Mouse (Mus musculus): ENCODE measurements around the gene Herpud1. TPM values are rescaled to one million over a fixed set of nuclear protein-coding genes. Genes with fewer than 3 reads are reported as not detected.
"Not testable (repeated sequence)": the region's sequence is repeated elsewhere in the genome, so short reads cannot be mapped to it uniquely, and the experiment has no call there.

Herpud1 gene
- polyA plus RNA-seq, 1 experiment from 2014 or later: 52.0 TPM

GRCm38 (mm10) chr8:94395851-94396540 lies 9.8 kb downstream of the Herpud1 start:
- 89% methylated on average over 6 of the region's 6 CpGs for WGBS
- Histone ChIP-seq H3K4me3 (replicated peaks) (no peak overlapping the region), H3K4me2 (no peak overlapping the region), H3K36me3 (replicated peaks) (peaks cover 43% of the 10 kb centered on the region), H3K9ac (no peak overlapping the region), H3K4me1 (no peaks in the 10 kb centered on the region), H3K9me3 (no peaks in the 10 kb centered on the region), H3K27ac (no peak overlapping the region), H3K27me3 (no peaks in the 10 kb centered on the region)
- no peak for ATAC-seq (ENCODE audit: low FRiP score)

GRCm38 (mm10) chr8:94396964-94397657 lies 10.9 kb downstream of the Herpud1 start:
- WGBS: 70% methylated on average over 11 of the region's 11 CpGs
- Histone ChIP-seq H3K4me2 (no peak overlapping the region), H3K9me3 (no peaks in the 10 kb centered on the region), H3K27me3 (no peaks in the 10 kb centered on the region), H3K27ac (no peak overlapping the region), H3K36me3 (replicated peaks) (peaks cover 32% of the 10 kb centered on the region), H3K9ac (no peak overlapping the region), H3K4me3 (replicated peaks) (no peak overlapping the region), H3K4me1 (no peaks in the 10 kb centered on the region)
- no peak for ATAC-seq (ENCODE audit: low FRiP score)

GRCm38 (mm10) chr8:94398587-94398986 lies 12.3 kb downstream of the Herpud1 start:
- no peak overlapping the region for H3K4me3 ChIP-seq (replicated peaks)
- H3K27ac ChIP-seq: no peak overlapping the region
- no peak for ATAC-seq (ENCODE audit: low FRiP score)
- no peaks in the 10 kb centered on the region for H3K4me1 ChIP-seq
- H3K9ac ChIP-seq: no peak overlapping the region
- H3K36me3 ChIP-seq (replicated peaks): peaks cover 22% of the 10 kb centered on the region
- no peaks in the 10 kb centered on the region for H3K27me3 ChIP-seq
- H3K9me3 ChIP-seq: no peaks in the 10 kb centered on the region
- 86% methylated on average over 6 of the region's 6 CpGs for WGBS
- H3K4me2 ChIP-seq: no peak overlapping the region

GRCm38 (mm10) chr8:94399361-94399953 lies 13.2 kb downstream of the Herpud1 start:
- H3K36me3 ChIP-seq (replicated peaks): peaks cover 13% of the 10 kb centered on the region
- no peak overlapping the region for H3K4me3 ChIP-seq (replicated peaks)
- WGBS: 79% methylated on average over 3 of the region's 3 CpGs
- H3K4me2 ChIP-seq: no peak overlapping the region
- H3K9ac ChIP-seq: no peak overlapping the region
- H3K27me3 ChIP-seq: no peaks in the 10 kb centered on the region
- ATAC-seq (ENCODE audit: low FRiP score): no peak
- no peaks in the 10 kb centered on the region for H3K4me1 ChIP-seq
- H3K27ac ChIP-seq: no peak overlapping the region
- no peaks in the 10 kb centered on the region for H3K9me3 ChIP-seq

- H3K9me3 ChIP-seq; H3K4me3 ChIP-seq (replicated peaks); H3K36me3 ChIP-seq (replicated peaks); H3K9ac ChIP-seq; H3K4me1 ChIP-seq; H3K27me3 ChIP-seq; ATAC-seq (ENCODE audit: low FRiP score); H3K27ac ChIP-seq; H3K4me2 ChIP-seq: not testable (repeated sequence)
- 75% methylated on average over 2 of the region's 2 CpGs for WGBS
Measured at GRCm38 (mm10) chr8:94399957-94400356, 13.7 kb downstream of the Herpud1 start.

- Histone ChIP-seq H3K27ac (no peak overlapping the region), H3K9ac (no peak overlapping the region), H3K4me2 (no peak overlapping the region), H3K4me1 (no peaks in the 10 kb centered on the region), H3K36me3 (replicated peaks) (no peaks in the 10 kb centered on the region), H3K4me3 (replicated peaks) (no peak overlapping the region), H3K27me3 (no peaks in the 10 kb centered on the region), H3K9me3 (no peaks in the 10 kb centered on the region)
- ATAC-seq (ENCODE audit: low FRiP score): no peak
- WGBS: 62% methylated on average over 8 of the region's 8 CpGs
Measured at GRCm38 (mm10) chr8:94408443-94409080, 22.3 kb downstream of the Herpud1 start.

GRCm38 (mm10) chr8:94409523-94409922 lies 23.3 kb downstream of the Herpud1 start:
- WGBS: 89% methylated on average over 7 of the region's 7 CpGs
- no peak for ATAC-seq (ENCODE audit: low FRiP score)

GRCm38 (mm10) chr8:94412518-94412917 lies 26.3 kb downstream of the Herpud1 start:
- Histone ChIP-seq H3K9ac (no peak overlapping the region), H3K4me2 (no peak overlapping the region), H3K27ac (no peak overlapping the region), H3K4me1 (no peaks in the 10 kb centered on the region), H3K27me3 (no peaks in the 10 kb centered on the region), H3K36me3 (replicated peaks) (no peaks in the 10 kb centered on the region), H3K4me3 (replicated peaks) (no peak overlapping the region), H3K9me3 (no peaks in the 10 kb centered on the region)
- no peak for ATAC-seq (ENCODE audit: low FRiP score)
- WGBS: 89% methylated on average over 6 of the region's 6 CpGs

More at GRCm38 (mm10) chr8:94409523-94409922, 23.3 kb downstream of the Herpud1 start:
- no peaks in the 10 kb centered on the region for H3K4me1 ChIP-seq
- H3K27me3 ChIP-seq: no peaks in the 10 kb centered on the region
- no peak overlapping the region for H3K27ac ChIP-seq
- H3K4me3 ChIP-seq (replicated peaks): no peak overlapping the region
- no peaks in the 10 kb centered on the region for H3K9me3 ChIP-seq
- no peaks in the 10 kb centered on the region for H3K36me3 ChIP-seq (replicated peaks)
- no peak overlapping the region for H3K4me2 ChIP-seq
- no peak overlapping the region for H3K9ac ChIP-seq

- 90% methylated on average over 6 of the region's 6 CpGs for WGBS
- Histone ChIP-seq H3K9ac (no peak overlapping the region), H3K4me2 (no peak overlapping the region), H3K4me3 (replicated peaks) (no peak overlapping the region), H3K9me3 (no peaks in the 10 kb centered on the region), H3K4me1 (no peaks in the 10 kb centered on the region), H3K36me3 (replicated peaks) (no peaks in the 10 kb centered on the region), H3K27ac (no peak overlapping the region), H3K27me3 (no peaks in the 10 kb centered on the region)
- ATAC-seq (ENCODE audit: low FRiP score): no peak
Measured at GRCm38 (mm10) chr8:94413509-94413908, 27.3 kb downstream of the Herpud1 start.

GRCm38 (mm10) chr8:94415218-94415617 lies 29.0 kb downstream of the Herpud1 start:
- no peaks in the 10 kb centered on the region for H3K27me3 ChIP-seq
- no peaks in the 10 kb centered on the region for H3K36me3 ChIP-seq (replicated peaks)
- WGBS: 75% methylated on average over 2 of the region's 2 CpGs
- ATAC-seq (ENCODE audit: low FRiP score): no peak
- H3K4me2 ChIP-seq: no peak overlapping the region
- H3K4me3 ChIP-seq (replicated peaks): no peak overlapping the region
- no peak overlapping the region for H3K9ac ChIP-seq
- H3K9me3 ChIP-seq: no peaks in the 10 kb centered on the region
- H3K4me1 ChIP-seq: no peaks in the 10 kb centered on the region
- H3K27ac ChIP-seq: no peak overlapping the region

GRCm38 (mm10) chr8:94418017-94418416 lies 31.8 kb downstream of the Herpud1 start:
- H3K4me3 ChIP-seq (replicated peaks): no peak overlapping the region
- WGBS: 83% methylated on average over 9 of the region's 9 CpGs
- no peak for ATAC-seq (ENCODE audit: low FRiP score)
- no peaks in the 10 kb centered on the region for H3K4me1 ChIP-seq
- H3K4me2 ChIP-seq: no peak overlapping the region
- no peaks in the 10 kb centered on the region for H3K9me3 ChIP-seq
- H3K9ac ChIP-seq: no peak overlapping the region
- no peak overlapping the region for H3K27ac ChIP-seq
- H3K36me3 ChIP-seq (replicated peaks): no peaks in the 10 kb centered on the region
- H3K27me3 ChIP-seq: no peaks in the 10 kb centered on the region

- WGBS: 96% methylated on average over 4 of the region's 4 CpGs
- no peak overlapping the region for H3K4me2 ChIP-seq
- no peaks in the 10 kb centered on the region for H3K4me1 ChIP-seq
- no peaks in the 10 kb centered on the region for H3K36me3 ChIP-seq (replicated peaks)
- no peak for ATAC-seq (ENCODE audit: low FRiP score)
- H3K4me3 ChIP-seq (replicated peaks): no peak overlapping the region
- H3K27me3 ChIP-seq: no peaks in the 10 kb centered on the region
- no peak overlapping the region for H3K27ac ChIP-seq
- H3K9ac ChIP-seq: no peak overlapping the region
- H3K9me3 ChIP-seq: no peaks in the 10 kb centered on the region
Measured at GRCm38 (mm10) chr8:94422270-94422669, 36.0 kb downstream of the Herpud1 start.
